Mouse (Mus musculus) embryonic facial prominence, embryonic 13.5 days (tissue): Measurements from ENCODE around the gene Wwox. TPM values are rescaled to one million over a fixed set of nuclear protein-coding genes. Genes with fewer than 3 reads are reported as not detected.

Source experiments
- ATAC-seq: fragments of 200-750 bp; cut with Nextera tagmentation; 2 replicates; pipeline ENCODE4 v1.8.0; 2017; ENCODE audit warnings: low read depth; ENCODE audit not compliant: insufficient number of reproducible peaks, insufficient read depth, low FRiP score, low TSS enrichment
- H3K27ac ChIP-seq: fragments of 300-500 bp; sonication (generic); 2 replicates; pipeline ENCODE4 v1.5.1; 2015; ENCODE audit warnings: moderate library complexity, mild to moderate bottlenecking, inconsistent platforms
- H3K27me3 ChIP-seq: fragments of 300-500 bp; sonication (generic); 2 replicates; pipeline ENCODE4 v1.6.1; 2015; ENCODE audit warnings: mild to moderate bottlenecking, inconsistent platforms
- H3K36me3 ChIP-seq: fragments of 300-500 bp; sonication (generic); 2 replicates; pipeline ENCODE4 v1.6.1; 2015; ENCODE audit warnings: mild to moderate bottlenecking, inconsistent platforms
- H3K4me1 ChIP-seq: fragments of 300-500 bp; sonication (generic); 2 replicates; pipeline ENCODE4 v1.6.1; 2015; ENCODE audit warnings: inconsistent platforms
- H3K4me2 ChIP-seq: fragments of 300-500 bp; sonication (generic); 2 replicates; pipeline ENCODE4 v1.6.1; 2015; ENCODE audit warnings: moderate library complexity, mild to moderate bottlenecking, inconsistent platforms
- H3K4me3 ChIP-seq: fragments of 300-500 bp; sonication (generic); 2 replicates; pipeline ENCODE4 v1.5.1; 2015; ENCODE audit warnings: mild to moderate bottlenecking, inconsistent platforms
- H3K9ac ChIP-seq: fragments of 300-500 bp; sonication (generic); 2 replicates; pipeline ENCODE4 v1.6.1; 2015; ENCODE audit warnings: mild to moderate bottlenecking, inconsistent platforms
- H3K9me3 ChIP-seq: fragments of 300-500 bp; sonication (generic); 2 replicates; pipeline ENCODE4 v1.6.1; 2016; ENCODE audit warnings: inconsistent platforms
- WGBS: fragments of 180-500 bp; shearing (Covaris S2); methylation state at CpG from one replicate; pipeline ENCODE4 v1.1.7; 2015; ENCODE audit warnings: mixed read lengths; 5-methylcytosine and 5-hydroxymethylcytosine counted together
- polyA plus RNA-seq: library from polyadenylated mRNA; unstranded; fragments of >200 nt; fragmentation: Nextera tagmentation; extraction: Ambion mirVana; gene quantifications from 2 replicates; pipeline ENCODE4 v1.2.1, GENCODE M21; 2015

Wwox gene
- polyA plus RNA-seq, 1 experiment from 2014 or later = 11.5 TPM

DNA sequence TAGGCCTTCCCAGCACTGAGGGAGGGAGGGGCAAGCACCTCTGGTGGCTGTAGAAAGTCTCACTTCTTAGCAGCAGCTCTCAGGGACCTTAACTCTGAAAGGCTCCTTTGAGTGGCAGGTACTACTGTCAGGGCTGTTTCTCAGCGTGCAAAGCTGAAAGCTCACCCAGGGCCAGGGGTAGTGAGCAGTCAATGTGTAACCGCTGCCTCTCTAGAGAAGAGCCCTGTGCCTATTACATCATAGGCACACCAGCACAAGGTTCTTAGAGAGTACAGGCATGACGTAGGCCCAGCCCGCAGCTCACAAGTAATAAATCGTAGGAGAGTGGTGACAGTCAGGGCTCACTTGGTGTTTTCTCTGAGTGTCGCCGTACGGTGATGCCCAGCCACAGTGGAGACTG lies 545.0 kb downstream of the Wwox start:
- 87% methylated on average over 8 of the region's 8 CpGs for WGBS
- no peak for ATAC-seq
- Histone ChIP-seq H3K9me3 (0 out of 2 replicates have a peak, but pooled peaks cover 3% of the 10 kb centered on the region), H3K27me3 (peaks cover 7% of the 10 kb centered on the region; the same call in 1 of the 2 replicates), H3K4me3 (no peak overlapping the region), H3K4me2 (no peak overlapping the region), H3K36me3 (no peaks in the 10 kb centered on the region), H3K9ac (no peak overlapping the region), H3K27ac (no peak overlapping the region), H3K4me1 (peaks cover 7% of the 10 kb centered on the region)

DNA sequence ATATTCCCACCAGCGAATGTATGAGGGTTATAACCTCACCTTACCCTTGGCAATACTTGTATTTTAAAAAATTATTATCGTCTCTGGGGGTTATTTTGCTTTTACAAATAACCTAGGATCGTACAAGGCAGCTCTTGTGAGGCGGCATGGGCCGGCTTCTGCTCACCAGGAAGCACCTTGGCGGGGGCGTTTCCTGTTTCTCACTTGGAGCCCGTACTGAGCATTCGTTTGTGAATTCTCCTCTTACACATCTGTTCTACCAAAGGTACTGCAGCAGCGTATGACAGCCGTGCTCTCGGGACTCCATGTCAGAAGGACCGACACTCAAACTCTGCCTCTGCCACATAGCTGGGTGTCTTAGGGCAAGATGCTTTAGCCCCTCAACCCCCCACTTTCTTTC lies 546.5 kb downstream of the Wwox start:
- Histone ChIP-seq H3K27me3 (peaks cover 8% of the 10 kb centered on the region; the same call in 1 of the 2 replicates), H3K4me2 (no peak overlapping the region), H3K9me3 (no peaks in the 10 kb centered on the region), H3K27ac (no peak overlapping the region), H3K9ac (no peak overlapping the region), H3K36me3 (no peaks in the 10 kb centered on the region), H3K4me1 (peaks cover 7% of the 10 kb centered on the region), H3K4me3 (no peak overlapping the region)
- 75% methylated on average over 13 of the region's 13 CpGs for WGBS
- no peak for ATAC-seq

DNA sequence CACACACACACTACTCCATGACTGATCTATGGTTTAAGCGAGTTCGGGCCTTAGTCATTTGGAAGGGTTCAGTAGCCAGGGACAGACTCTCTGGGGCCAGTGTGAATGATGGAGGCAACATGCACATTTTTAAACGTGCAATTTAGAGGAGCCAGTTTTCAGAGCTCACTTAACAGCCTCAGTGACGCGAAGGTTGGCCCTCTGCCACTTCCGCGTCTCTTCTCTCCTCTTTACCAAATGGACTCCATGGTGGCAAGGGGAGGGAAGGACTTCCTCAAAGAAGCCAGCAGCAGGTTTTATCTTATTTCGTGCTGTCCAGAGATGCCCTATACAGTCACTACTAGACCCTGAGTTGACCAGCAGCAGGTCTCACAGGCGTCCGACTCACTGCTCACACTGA lies 547.5 kb downstream of the Wwox start:
- Histone ChIP-seq H3K9ac (no peak overlapping the region), H3K9me3 (no peaks in the 10 kb centered on the region), H3K4me3 (no peak overlapping the region), H3K4me2 (no peak overlapping the region), H3K27me3 (peaks cover 8% of the 10 kb centered on the region; the same call in 1 of the 2 replicates), H3K4me1 (peaks cover 7% of the 10 kb centered on the region), H3K27ac (no peak overlapping the region), H3K36me3 (no peaks in the 10 kb centered on the region)
- ATAC-seq = no peak
- WGBS = 89% methylated on average over 10 of the region's 10 CpGs

DNA sequence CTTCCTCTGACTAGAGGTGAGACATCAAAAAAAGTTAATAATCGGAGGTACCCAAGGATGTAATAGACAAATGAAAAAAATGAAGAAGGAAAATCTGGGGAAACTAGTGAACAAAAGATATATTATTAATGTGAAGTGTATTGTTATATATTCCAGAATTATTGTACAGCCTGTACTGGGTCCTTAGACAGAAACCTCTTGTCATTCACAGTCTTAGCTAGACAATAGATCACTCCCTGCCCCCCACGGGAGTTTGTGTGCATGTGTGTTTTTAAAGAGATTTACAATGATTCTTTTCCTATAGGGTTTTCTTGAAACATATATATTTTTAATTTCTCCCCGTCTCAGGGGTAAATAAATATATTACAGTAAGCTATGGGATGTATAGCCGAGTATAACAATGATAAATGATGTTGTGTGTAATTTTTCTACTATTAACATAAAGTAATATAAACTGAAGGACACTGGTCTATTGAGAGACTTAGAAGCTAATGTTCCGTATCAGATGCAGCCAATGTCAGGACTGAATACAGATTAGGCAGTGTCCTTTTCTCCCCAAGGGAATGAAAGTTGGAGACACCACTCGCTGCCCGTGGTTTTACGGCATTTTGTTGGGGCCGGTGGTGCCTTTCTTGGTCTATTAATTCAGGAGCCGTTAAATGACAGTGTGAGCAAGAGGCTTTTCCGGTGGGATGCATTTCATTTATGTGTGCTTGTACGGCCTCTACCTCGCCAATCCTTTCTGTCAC lies 551.6 kb downstream of the Wwox start:
- H3K36me3 ChIP-seq = no peaks in the 10 kb centered on the region
- H3K4me1 ChIP-seq = no peaks in the 10 kb centered on the region
- no peak overlapping the region for H3K4me3 ChIP-seq
- H3K9me3 ChIP-seq = no peaks in the 10 kb centered on the region
- ATAC-seq = no peak
- H3K4me2 ChIP-seq = no peak overlapping the region
- peaks cover 8% of the 10 kb centered on the region; the same call in 1 of the 2 replicates for H3K27me3 ChIP-seq
- 70% methylated on average over 13 of the region's 13 CpGs for WGBS
- no peak overlapping the region for H3K27ac ChIP-seq
- no peak overlapping the region for H3K9ac ChIP-seq

DNA sequence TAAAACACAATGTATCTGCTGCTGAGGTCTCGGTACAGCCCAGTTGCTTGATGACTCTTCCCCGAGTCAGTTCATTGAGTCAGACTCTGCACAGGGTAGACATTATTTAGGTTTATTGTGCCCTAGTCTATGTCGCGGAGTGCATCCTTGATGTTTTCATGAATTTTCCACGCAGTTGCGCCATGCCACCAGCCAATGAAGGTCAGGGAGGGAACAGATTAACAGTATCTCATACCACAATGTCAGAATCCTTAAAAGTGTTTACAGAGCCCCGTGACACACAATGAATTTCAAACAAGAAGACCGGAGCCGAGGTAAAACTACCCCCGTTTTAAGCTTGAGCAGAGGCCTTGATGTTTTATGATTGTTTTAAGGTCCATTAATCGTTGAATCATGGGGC lies 561.3 kb downstream of the Wwox start:
- H3K9ac ChIP-seq = no peak overlapping the region
- no peak overlapping the region for H3K4me3 ChIP-seq
- no peaks in the 10 kb centered on the region; the same call in 1 of the 2 replicates for H3K27me3 ChIP-seq
- H3K4me2 ChIP-seq = no peak overlapping the region
- WGBS = 89% methylated on average over 11 of the region's 11 CpGs
- H3K9me3 ChIP-seq = no peaks in the 10 kb centered on the region
- no peaks in the 10 kb centered on the region for H3K4me1 ChIP-seq
- H3K27ac ChIP-seq = no peak overlapping the region
- no peaks in the 10 kb centered on the region for H3K36me3 ChIP-seq
- no peak for ATAC-seq

DNA sequence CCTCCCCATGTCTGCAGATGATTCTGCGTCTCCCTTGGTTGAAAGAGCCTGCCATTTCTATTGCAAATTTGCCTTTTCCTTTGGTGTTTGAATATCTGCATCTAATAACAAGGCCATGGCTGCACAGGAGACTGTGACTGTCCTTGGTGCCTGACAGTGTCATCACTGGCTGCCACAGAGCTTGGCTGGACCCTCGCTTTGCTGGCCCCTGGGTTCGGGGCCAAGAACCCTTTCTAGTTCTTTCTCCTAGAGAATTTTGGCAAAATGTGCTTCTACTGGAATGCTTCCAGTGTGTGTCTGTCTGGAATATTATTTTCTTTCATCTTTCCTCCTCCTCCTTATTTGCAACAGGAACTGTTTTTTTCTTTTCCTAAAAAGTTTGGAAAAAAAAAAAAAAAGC lies 565.6 kb downstream of the Wwox start:
- H3K4me1 ChIP-seq = peaks cover 28% of the 10 kb centered on the region
- 84% methylated on average over 3 of the region's 3 CpGs for WGBS
- no peak overlapping the region for H3K9ac ChIP-seq
- no peaks in the 10 kb centered on the region; the same call in 1 of the 2 replicates for H3K27me3 ChIP-seq
- H3K36me3 ChIP-seq = no peaks in the 10 kb centered on the region
- no peak overlapping the region for H3K4me2 ChIP-seq
- no peak overlapping the region for H3K4me3 ChIP-seq
- H3K27ac ChIP-seq = no peak overlapping the region
- no peaks in the 10 kb centered on the region for H3K9me3 ChIP-seq
- ATAC-seq = no peak

DNA sequence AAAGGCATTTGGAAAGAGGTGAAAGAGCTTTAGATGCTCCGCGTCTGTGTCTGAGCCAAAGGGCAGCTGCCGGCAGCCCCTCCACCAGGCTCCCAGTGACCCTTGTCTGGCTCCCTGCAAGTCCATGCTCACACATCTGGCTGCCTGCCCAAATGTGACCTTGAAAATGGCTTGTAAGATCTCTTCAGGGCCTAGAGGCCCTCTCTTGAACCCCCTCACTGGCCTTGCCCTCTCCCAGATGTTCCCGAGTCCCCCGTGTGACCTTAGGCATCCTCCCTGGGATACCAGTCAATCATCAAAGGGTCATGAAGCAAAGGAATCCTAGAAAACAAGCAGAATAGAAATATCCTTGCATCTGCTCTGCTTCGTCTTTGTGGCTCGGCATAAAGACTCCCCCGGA lies 567.1 kb downstream of the Wwox start:
- H3K4me3 ChIP-seq = no peak overlapping the region
- 49% methylated on average over 8 of the region's 8 CpGs for WGBS
- no peak for ATAC-seq

DNA sequence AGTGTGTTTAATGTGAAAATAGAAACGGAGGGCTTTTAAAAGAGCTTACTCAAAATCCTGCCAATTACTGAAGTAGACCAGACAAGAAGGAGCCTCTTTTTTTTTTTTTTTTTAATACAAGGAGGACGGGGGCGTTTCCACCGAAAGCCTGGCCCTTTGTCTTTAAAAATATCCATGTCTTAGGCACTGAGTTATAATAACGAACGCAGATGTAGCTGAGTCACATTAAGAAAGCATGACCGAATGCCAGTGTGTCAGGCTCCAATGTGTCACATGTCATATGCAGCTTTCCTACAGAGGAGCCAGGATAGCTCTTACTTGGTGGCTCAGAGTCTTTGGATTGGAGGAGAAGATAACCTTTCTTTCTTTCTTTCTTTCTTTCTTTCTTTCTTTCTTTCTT lies 567.8 kb downstream of the Wwox start:
- no peak overlapping the region for H3K4me3 ChIP-seq
- no peaks in the 10 kb centered on the region for H3K9me3 ChIP-seq
- H3K27me3 ChIP-seq = peaks cover 8% of the 10 kb centered on the region; the same call in 1 of the 2 replicates
- H3K4me2 ChIP-seq = no peak overlapping the region
- no peak for ATAC-seq
- no peak overlapping the region for H3K9ac ChIP-seq
- H3K4me1 ChIP-seq = peaks cover 39% of the 10 kb centered on the region
- H3K36me3 ChIP-seq = no peaks in the 10 kb centered on the region
- no peak overlapping the region for H3K27ac ChIP-seq
- WGBS = 49% methylated on average over 7 of the region's 7 CpGs

More for the DNA sequence above, 567.1 kb downstream of the Wwox start:
- H3K9me3 ChIP-seq = no peaks in the 10 kb centered on the region
- no peak overlapping the region for H3K9ac ChIP-seq
- H3K4me1 ChIP-seq = peaks cover 39% of the 10 kb centered on the region
- H3K27me3 ChIP-seq = peaks cover 1% of the 10 kb centered on the region; the same call in 1 of the 2 replicates
- no peaks in the 10 kb centered on the region for H3K36me3 ChIP-seq
- H3K4me2 ChIP-seq = no peak overlapping the region
- no peak overlapping the region for H3K27ac ChIP-seq

DNA sequence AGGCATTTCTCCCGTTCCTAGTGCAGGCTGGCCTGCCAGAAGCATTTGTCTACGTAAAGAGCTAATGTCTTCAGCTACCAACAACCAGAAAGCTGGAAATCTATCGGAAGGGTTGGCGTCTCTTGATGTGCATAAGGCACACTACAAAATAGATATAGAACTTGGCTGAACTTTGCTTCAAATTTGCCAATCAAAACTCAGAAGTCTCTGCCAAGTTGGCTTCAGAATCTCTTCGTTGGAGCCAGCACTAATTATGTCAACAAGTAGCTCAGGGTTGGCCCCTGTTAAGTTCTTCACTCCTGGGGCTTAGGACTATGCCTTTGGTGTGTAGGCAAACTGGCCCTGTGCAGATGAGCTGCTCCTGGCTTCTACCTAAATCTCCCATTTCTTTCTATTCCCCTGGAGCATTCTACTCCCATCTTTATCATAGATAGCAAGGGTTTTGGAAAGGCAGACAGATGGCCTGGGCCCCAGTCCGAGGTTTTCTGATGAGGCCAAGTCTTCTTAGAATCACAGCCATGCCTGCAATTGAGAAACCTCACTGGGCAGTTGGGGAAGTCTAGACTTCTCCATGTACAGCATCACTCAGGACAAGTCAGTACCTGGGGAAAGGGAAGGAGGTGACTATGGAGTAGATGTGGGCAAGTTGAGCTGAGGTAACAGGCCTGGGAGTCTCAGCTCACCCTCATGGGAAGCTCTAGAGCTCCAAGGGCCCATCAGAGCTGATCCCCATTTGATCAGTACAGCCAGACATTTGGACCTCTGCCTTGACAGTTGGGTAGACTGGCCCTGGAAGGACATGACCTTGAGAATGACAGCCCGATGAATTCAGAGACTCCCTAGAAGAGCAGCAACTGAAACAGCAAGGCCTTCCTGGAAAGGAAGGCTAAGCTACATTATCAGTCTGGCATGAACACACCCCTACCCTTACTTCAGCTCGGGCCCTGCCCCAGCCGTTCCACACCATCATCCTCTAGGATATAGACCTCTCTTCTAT lies 569.5 kb downstream of the Wwox start:
- H3K9me3 ChIP-seq = no peaks in the 10 kb centered on the region
- H3K36me3 ChIP-seq = no peaks in the 10 kb centered on the region
- H3K27ac ChIP-seq = 0 out of 2 replicates have a peak overlapping the region, but pooled peaks have one; percentile 70
- peaks cover 9% of the 10 kb centered on the region; the same call in 1 of the 2 replicates for H3K27me3 ChIP-seq
- no peak overlapping the region for H3K4me2 ChIP-seq
- H3K9ac ChIP-seq = no peak overlapping the region
- no peak overlapping the region for H3K4me3 ChIP-seq
- 82% methylated on average over 9 of the region's 9 CpGs for WGBS
- ATAC-seq = no peak
- peaks cover 39% of the 10 kb centered on the region for H3K4me1 ChIP-seq

DNA sequence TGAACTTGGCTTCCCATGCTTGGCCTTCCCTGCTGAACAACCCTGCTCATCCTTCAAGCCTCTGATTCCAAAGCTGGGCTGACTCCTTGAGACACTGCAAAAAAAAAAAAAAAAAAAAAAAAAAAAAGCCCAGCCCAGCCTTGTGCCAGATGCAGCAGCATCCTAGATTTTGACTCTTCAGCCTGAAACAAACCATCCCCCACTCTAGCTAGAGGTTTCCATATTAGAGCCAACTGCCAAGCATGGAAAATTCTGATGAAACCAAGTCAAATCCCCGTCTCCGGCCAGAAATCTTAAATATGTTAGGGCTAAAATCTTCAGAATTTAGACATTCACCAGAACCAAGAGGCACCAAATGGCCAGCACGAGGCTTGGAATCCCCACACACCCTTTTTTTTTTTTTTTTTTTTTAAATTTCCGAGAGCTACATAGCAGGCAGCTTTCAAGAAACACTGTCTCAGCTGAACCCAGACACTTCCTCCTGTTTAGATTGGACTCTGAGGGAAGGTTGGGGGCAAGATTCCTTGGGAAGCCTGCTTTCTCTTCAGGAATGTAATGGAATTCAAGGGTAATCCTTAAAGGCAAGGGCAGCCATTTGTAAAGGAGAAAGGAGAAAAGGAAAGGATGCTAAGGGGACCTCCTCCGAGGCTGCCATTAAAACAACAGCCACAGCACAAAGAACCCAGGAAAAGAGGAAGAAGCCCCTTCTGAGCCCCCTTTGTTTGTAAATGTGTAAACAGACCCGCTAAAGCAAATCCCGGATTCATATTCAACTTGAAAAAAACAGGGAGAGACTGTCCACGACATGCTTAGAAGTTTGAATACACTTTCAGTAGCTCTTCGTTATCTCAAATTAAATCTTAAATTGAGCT lies 570.7 kb downstream of the Wwox start:
- H3K4me2 ChIP-seq = peak overlapping the region; percentile 23; the same call in 1 of the 2 replicates

DNA sequence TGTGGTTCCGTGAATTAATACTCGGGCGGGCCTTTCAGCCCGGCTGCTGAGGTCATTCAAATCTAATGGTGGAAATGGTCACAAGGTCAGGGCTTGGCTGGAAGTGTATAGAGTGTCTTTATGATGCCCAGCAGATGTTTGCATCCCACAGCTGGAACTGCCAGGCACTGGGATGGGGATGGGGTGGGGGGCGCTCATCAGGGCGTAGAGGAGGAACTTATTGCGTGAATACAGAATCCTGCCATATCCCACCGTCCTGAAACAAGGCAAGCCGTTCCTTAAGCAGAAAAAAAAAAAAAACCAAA lies 571.3 kb downstream of the Wwox start:
- Histone ChIP-seq H3K27me3 (peaks cover 9% of the 10 kb centered on the region; the same call in 1 of the 2 replicates), H3K9me3 (no peaks in the 10 kb centered on the region), H3K4me3 (no peak overlapping the region), H3K36me3 (no peaks in the 10 kb centered on the region), H3K4me1 (peaks cover 39% of the 10 kb centered on the region), H3K27ac (peak overlapping the region; percentile 70), H3K9ac (no peak overlapping the region), H3K4me2 (peak overlapping the region; percentile 23; the same call in 1 of the 2 replicates)
- WGBS = 29% methylated on average over 9 of the region's 9 CpGs
- no peak for ATAC-seq

More for the DNA sequence above, 570.7 kb downstream of the Wwox start:
- H3K27ac ChIP-seq = peak overlapping the region; percentile 70
- H3K9me3 ChIP-seq = no peaks in the 10 kb centered on the region
- peaks cover 9% of the 10 kb centered on the region; the same call in 1 of the 2 replicates for H3K27me3 ChIP-seq
- H3K9ac ChIP-seq = no peak overlapping the region
- 15% methylated on average over 9 of the region's 9 CpGs for WGBS
- H3K4me3 ChIP-seq = no peak overlapping the region
- peaks cover 39% of the 10 kb centered on the region for H3K4me1 ChIP-seq
- no peak for ATAC-seq
- no peaks in the 10 kb centered on the region for H3K36me3 ChIP-seq
